Mouse (Mus musculus) cerebellum, postnatal 4 days (tissue): ENCODE measurements around the gene Defa32.
"Not testable (repeated sequence)": the region's sequence is repeated elsewhere in the genome, so short reads cannot be mapped to it uniquely, and the experiment has no call there.

ENCODE experiments used
- DNase-seq, 2 experiments: peaks; one replicate each; pipeline ENCODE4 v3.0.0; 2022; ENCODE audit warnings: low spot score in 2 of 2, mixed read lengths in 1 of 2

Gene Defa32

GRCm38 (mm10) chr8:21528732-21529131 lies at the start of gene Defa32:
Gene Defa32, plus strand, starts transcription at chr8:21529032.
- not testable (repeated sequence) for DNase-seq

- DNase-seq, result not testable (repeated sequence)
Measured at GRCm38 (mm10) chr8:21508958-21509357, 19.9 kb upstream of the Defa32 start, which contains the start of gene Defa20. Gene Defa20, plus strand, starts transcription at chr8:21509258.

- not testable (repeated sequence) for DNase-seq
Measured at GRCm38 (mm10) chr8:21565086-21565485, 36.3 kb downstream of the Defa32 start, which contains the start of gene Defa37. Gene Defa37, plus strand, starts transcription at chr8:21565386.
